Mouse (Mus musculus) brain, embryonic 18.5 days (tissue): ENCODE results near the gene Sept8.

Source experiments
- DNase-seq: peaks from one replicate; pipeline ENCODE4 v3.0.0-alpha.2; 2012; ENCODE audit warnings: low read depth, low spot score

The Sept8 gene

DNA sequence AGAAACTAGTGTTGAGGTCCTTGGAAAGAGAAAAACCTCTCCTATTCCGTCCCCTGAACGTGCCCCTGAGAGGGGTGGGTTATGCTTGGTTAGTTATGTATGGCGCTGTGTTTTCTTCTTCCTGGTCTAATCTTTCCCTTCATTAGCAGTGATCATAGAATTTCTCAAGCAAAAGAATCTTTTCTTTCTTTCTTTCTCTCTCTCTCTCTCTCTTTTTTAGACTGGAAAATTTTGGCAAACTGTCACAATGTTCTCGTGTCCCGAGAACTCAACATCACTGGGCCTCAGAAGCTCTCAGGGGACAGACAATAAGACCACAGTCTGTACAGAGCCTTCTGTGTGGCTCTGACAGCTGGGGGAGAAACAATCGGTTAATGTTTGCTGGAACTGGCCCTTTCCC, 23.6 kb upstream of the Sept8 start:
- DNase-seq = no peak

DNA sequence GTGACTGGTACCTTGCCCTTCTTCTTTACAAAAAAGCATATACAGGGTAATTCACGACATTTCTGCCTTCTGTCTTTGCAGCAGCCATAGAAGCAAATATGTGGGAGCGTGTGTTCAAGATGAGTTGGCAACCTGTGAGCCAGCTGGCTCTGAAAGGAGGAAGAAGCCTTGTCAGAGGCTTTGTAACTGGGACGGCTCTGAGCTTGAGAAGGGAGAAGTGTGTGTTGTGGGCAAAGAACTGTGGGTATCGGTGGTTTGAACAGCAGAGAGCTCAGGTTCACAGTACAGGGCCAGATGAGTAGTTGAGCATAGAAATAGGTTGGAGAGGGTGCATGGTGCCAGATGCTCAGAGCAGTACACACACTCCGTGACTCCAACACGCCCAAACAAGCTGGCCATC, 22.1 kb upstream of the Sept8 start:
- DNase-seq = no peak

DNA sequence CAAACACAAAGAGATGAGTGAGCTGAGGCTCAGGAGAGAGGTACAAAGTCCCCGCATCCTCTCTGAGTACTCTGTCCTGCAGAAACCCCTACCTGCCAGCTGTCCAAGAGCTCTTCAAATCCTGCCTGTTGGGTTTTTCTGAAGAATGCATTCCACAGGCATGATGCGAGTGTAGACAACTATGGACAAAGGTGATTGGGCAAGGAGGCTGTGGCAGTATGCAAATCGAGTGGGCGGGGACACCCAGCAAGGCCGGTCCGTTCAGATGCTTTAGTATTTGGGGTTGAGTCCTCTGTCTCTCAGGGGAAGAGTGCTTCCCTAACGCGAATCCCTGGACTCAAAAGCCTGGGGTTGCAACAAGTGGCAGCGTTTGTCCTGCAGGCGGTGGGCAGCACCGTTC, 18.5 kb upstream of the Sept8 start:
- DNase-seq = no peak

- no peak for DNase-seq
These were observed 16.9 kb upstream of the Sept8 start for GRCm38 (mm10) chr11:53502039-53502765.

GRCm38 (mm10) chr11:53503738-53504137, 15.3 kb upstream of the Sept8 start:
- DNase-seq = no peak

- no peak for DNase-seq
These were observed 14.7 kb upstream of the Sept8 start for GRCm38 (mm10) chr11:53504376-53504775.

DNA sequence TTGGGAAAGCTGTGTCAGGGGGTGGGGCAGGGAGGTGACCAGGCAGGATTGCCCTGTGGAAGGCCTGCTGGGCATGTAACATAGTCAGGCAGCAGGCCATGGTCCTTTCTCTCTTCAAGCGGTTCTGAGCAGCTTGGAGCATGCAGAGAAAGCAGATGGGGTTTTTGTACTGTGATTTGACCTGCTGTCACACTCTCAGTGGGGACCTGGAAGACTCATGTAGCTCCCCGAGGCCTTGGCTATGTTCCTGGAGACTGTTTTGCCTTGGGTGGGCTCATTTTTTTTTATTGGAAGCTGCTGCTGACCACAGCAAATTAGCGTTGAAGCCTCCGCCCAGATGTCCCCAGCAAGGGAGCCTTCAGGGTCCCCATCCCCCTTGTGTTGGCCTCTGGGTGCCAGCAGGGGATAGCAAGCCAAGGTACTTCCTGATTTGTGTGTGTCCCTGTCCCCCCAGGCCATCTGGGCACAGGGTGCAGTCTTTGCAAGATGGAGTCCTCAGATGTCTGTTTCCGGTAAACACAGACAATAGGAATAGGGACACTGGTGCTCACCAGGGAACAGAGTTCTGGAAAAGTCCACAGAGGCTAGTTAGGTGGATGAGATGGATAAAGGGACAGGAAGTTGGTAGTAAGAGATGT, 13.9 kb upstream of the Sept8 start:
- peak; percentile 56 for DNase-seq

GRCm38 (mm10) chr11:53507098-53507805, 11.8 kb upstream of the Sept8 start:
- DNase-seq = no peak

- no peak for DNase-seq
These were observed 10.9 kb upstream of the Sept8 start for GRCm38 (mm10) chr11:53508152-53508551.

DNA sequence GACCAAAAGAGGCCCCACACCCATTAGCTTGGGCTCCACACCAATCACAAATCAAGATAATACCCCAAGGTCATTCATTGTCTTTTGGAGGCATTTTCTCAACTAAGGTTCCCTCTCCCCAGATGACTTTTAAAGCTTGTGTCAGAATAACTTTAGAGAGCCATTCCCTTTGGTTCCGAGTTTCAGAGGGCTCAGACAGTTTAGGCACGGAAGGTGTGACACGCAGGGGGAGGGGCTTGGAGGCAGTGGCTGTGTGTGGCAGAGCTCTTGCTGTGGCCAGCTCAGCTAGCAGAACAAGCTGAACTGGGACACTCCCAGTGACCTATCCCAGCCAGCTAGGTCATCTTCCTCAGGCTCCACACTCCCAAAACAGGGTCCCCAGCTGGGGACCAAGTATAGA, 10.5 kb upstream of the Sept8 start:
- no peak for DNase-seq

DNA sequence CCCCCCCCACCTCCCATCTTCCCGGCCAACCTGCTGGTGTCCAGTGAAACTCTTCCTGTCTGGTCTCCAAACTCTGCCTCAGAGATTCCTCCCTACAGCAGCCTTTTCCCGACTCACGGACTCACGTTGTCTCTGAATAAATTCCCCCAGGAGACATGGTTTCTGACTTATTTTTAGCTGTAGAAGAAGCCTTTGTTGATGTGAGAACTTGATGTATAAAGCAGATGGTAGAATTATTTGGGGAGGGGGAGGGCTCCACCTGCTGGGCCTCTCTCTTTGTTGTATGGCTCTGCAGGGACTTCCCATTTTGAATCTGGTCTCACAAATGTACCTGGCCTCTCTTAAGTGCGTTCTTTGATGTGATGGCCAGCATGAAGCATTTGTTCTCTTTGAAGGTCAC, 8.7 kb upstream of the Sept8 start:
- DNase-seq = no peak

GRCm38 (mm10) chr11:53516775-53517627, 2.1 kb upstream of the Sept8 start:
- no peak for DNase-seq

- no peak for DNase-seq
These were observed 298 bp upstream of the Sept8 start for GRCm38 (mm10) chr11:53518759-53519158.

DNA sequence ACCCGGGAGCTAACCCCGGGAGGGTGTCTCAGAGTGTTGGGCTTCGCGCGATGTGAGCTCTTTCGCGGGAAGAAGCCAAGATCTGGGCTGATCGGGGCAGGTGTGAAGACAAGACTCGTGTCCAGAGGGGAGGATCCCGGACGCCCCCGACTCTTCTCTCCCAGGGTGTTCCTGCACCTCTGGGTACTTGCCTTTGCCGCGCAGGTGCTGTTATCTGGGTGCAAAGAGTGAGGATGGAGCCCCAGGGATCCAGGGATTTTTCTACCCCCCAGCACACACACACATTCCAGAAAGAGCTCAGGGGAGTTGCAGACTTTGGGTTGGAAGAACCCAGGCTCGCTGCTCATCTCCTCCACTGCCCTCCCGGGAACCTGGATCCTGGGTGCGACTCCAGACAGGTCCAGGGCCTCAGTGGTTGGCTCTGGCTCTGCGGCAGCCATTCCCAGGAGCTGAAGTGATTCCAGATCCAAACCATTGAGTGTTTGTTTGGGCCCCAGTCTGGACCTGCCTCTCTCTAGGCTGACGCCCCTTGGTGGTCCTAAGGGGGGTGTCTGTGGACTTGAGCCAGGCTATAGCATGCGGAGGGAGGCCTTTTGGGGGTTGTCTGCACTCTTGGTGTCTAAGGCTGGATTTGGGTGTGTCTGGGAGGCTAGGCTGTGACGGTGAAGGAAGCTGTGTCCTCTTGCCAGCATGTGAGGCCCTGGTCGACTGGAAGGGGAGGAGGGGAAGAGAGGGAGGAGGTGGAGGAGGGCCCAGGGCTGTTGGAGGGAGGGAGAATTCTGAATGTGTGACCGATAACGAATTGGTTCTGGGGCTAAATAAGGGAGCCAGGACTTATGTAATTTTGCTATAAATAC, 1.3 kb downstream of the Sept8 start:
- no peak for DNase-seq

GRCm38 (mm10) chr11:53521120-53521820, 2.2 kb downstream of the Sept8 start:
- DNase-seq = no peak

DNA sequence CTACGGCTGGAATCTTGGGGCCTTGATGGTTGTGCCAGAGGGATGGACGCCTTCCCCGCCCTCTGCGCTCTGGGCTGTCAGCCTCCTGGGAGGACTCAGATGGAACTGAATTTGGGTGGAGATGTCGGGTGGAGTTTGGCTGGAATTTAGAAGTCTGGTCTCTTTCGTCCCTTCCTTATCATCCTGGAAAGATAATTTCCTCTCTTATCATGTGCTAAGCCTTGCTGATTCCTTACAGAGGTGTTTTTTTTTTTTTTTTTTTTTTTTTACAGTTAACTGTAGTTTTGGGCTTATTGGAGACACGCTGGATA, 2.7 kb downstream of the Sept8 start:
- no peak for DNase-seq

- no peak for DNase-seq
These were observed 3.3 kb downstream of the Sept8 start for GRCm38 (mm10) chr11:53522362-53522761.

DNA sequence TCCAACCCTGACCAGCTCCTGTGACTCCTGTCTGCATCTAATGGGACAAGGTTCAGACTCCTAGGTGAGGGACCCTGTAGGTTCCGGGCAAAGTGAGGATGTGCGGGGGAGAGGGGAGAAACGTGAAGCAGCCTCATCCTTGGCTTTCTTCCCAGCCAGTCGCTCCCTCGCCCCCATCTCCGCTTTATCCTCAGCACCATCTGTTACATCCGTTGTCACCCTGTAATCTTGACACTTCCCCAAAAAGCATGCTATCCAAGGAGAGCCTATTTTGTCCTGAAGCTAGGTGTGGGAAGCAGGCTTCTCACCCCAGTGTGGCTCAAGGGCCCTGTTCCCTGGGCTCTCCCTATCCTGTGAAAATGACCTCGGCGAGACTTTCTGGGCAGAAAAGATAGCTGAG, 3.9 kb downstream of the Sept8 start:
- DNase-seq = no peak

DNA sequence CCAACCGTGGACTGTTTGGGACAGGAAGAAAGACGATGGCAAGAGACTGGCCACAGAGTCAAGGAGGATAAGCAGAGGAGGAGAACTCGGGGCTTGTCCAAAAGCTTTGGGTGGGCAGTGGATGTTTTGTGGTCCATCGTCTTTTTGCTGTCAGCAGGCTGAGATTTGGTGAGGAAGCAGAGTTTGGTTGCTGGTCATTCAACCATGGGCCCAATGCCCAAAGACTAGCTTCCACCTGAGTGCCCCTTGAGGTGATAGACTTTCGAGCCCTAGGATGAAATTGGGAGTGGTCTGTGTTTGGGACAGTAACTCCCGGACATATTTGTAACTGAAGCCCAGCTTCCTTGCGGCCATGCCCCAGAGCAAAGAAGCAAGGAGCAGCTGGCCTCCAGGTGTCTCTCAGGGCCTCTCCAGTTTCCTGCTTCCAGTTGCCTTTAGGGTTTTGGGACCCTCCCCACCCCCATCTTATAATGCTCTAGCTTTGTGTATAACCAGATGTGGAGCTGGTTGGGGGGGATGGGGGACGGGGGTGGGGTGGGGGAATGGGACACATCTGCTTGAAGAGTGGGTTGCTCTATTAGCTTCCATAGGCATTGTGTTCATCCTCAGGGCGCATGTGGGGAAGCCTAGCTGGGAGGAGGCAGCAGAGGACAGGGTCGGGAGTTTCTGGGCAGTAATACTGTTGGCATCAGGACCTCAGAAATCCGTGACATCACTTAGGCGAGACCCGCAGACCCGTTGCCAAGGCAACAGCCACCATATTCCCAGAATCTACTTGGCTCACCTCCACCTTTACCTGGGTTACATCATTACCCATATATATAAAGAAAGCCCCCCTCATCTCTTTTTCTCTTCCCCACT, 4.7 kb downstream of the Sept8 start:
- DNase-seq = no peak

DNA sequence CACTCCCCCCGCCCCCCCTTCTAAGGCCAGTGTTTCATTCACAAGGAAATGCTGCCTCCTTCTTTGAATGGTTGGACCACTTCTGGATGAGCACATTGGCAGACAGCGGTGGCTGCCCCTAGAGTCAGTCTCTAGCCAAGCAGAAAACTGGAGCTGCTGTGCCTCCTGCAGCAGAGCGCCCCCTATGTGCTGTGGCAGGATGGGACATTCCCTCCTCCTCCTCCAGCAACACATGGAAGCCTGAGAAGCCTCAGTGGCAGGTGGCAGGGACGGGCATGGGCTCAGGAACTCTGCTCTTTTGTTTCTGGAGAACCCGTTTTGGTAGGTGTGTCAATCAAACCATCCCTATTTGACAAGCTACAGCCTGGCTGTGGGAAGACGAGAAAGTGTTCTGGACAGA, 5.8 kb downstream of the Sept8 start:
- DNase-seq = no peak
